11 mouse cellular contexts compared by ENCODE assay signal in genomic region chr11:50252684-50253265, GRCm38 (mm10). TPM values are rescaled to one million over a fixed set of nuclear protein-coding genes. Genes with fewer than 3 reads are reported as not detected.
A peak's percentile ranks its signal among the peaks of the same experiment; 100 is the strongest.
DNase-seq lines count a peak whose midpoint lies in the region; ATAC-seq and TF ChIP-seq lines count a peak whose summit lies in the region.
"Had no signal": no experiment of that assay in that cellular context is flagged by ENCODE, and none has a peak within 500 bp of the region (broad histone marks: within the 10 kb centered on the region; RNA-seq: fewer than 3 reads in every experiment).

No protein-coding gene starts in this region.

- WGBS in heart, embryonic 11.5 days (ENCODE audit: insufficient replicate concordance): 54% methylated on average over 11 of the region's 11 CpGs
- WGBS in limb, embryonic 12.5 days: 47% methylated on average over 11 of the region's 11 CpGs

- H3K4me1 ChIP-seq in heart, embryonic 11.5 days (ENCODE audit: control insufficient read depth, insufficient read depth, low read length): peaks cover 11% of the 10 kb centered on the region
- peaks cover 20% of the 10 kb centered on the region for H3K4me1 ChIP-seq in limb, embryonic 12.5 days (replicated peaks)

- H3K4me2 ChIP-seq in heart, embryonic 11.5 days: no peak overlapping the region
- no peak overlapping the region for H3K4me2 ChIP-seq in limb, embryonic 12.5 days
- H3K4me2 ChIP-seq: liver, embryonic 11.5 days had no signal

- no peaks in the 10 kb centered on the region for H3K9me3 ChIP-seq in heart, embryonic 11.5 days (replicated peaks; ENCODE audit: control insufficient read depth, low read length)
- H3K9me3 ChIP-seq in limb, embryonic 12.5 days: no peaks in the 10 kb centered on the region
- H3K9me3 ChIP-seq: midbrain, embryonic 10.5 days had no signal

- DNase-seq in heart, postnatal 36 days: no peak
- DNase-seq in left cerebral cortex, adult 2 months (ENCODE audit: extremely low spot score in 1 of 2, low spot score in 2 of 2): no peak
- DNase-seq in left cerebral cortex, postnatal 10 days (ENCODE audit: extremely low spot score in 1 of 2, low spot score in 2 of 2): no peak
- DNase-seq in embryo, embryonic 11 days: peak; percentile 30
- DNase-seq in adipocyte (ENCODE audit: low spot score): no peak
- DNase-seq in spleen, adult 18-20 months: no peak
- DNase-seq: gastrocnemius, postnatal 25 days had no signal

- intact Hi-C loops in heart, postnatal 36 days (cut with DNase I): no loop called here
- intact Hi-C loops in left cerebral cortex, adult 2 months (cut with DNase I): no loop called here
- intact Hi-C loops in left cerebral cortex, postnatal 10 days (cut with DNase I): no loop called here

- H3K36me3 ChIP-seq in heart, embryonic 11.5 days (ENCODE audit: control insufficient read depth, insufficient read depth, low read length): peaks cover 5% of the 10 kb centered on the region
- peaks cover 21% of the 10 kb centered on the region for H3K36me3 ChIP-seq in limb, embryonic 12.5 days

- 0 out of 2 replicates have a peak overlapping the region, but pooled peaks have one; percentile 22 for H3K27ac ChIP-seq in heart, embryonic 11.5 days (ENCODE audit: low read depth, low read length)
- peak overlapping the region; percentile 13; the same call in 1 of the 2 replicates for H3K27ac ChIP-seq in left cerebral cortex, adult 2 months
- peak overlapping the region; percentile 62 for H3K27ac ChIP-seq in limb, embryonic 12.5 days

- no peak overlapping the region for H3K4me3 ChIP-seq in heart, embryonic 11.5 days (ENCODE audit: low read depth, low read length)
- H3K4me3 ChIP-seq in left cerebral cortex, adult 2 months: no peak overlapping the region
- no peak overlapping the region for H3K4me3 ChIP-seq in limb, embryonic 12.5 days (replicated peaks)
- H3K4me3 ChIP-seq: midbrain, embryonic 10.5 days had no signal

- H3K27me3 ChIP-seq in heart, embryonic 11.5 days (ENCODE audit: control insufficient read depth, insufficient read depth, low read length): no peaks in the 10 kb centered on the region
- H3K27me3 ChIP-seq in limb, embryonic 12.5 days: no peaks in the 10 kb centered on the region

- no peak for TF ChIP-seq CTCF in left cerebral cortex, adult 2 months (IDR thresholded peaks at IDR 0.05)

- H3K9ac ChIP-seq in heart, embryonic 11.5 days (ENCODE audit: low read depth, low read length): no peak overlapping the region
- peak overlapping the region; percentile 27; the same call in 1 of the 2 replicates for H3K9ac ChIP-seq in limb, embryonic 12.5 days (replicated peaks)

- ATAC-seq in heart, embryonic 11.5 days (replicated peaks; ENCODE audit: insufficient number of reproducible peaks, low FRiP score, low TSS enrichment): no peak
- ATAC-seq in limb, embryonic 12.5 days (ENCODE audit: insufficient number of reproducible peaks, insufficient read depth, low FRiP score, low TSS enrichment, low read depth): peak; percentile 63

RNA-seq across cellular contexts. Expression of gene Ltc4s, which starts 14.4 kb away (rescaled TPM):
- polyA plus RNA-seq in heart, embryonic 11.5 days (2014; fragmentation: Nextera tagmentation; extraction: Ambion mirVana): 0.74 TPM in 1 of 2 replicates, not detected in the other
- total RNA-seq in heart, postnatal 36 days (2021): 1 to 10 TPM; 5.5 to 8.6 TPM
- 1 to 10 TPM; 5.9 to 8.7 TPM for total RNA-seq in left cerebral cortex, adult 2 months (2021)
- total RNA-seq in left cerebral cortex, postnatal 10 days (2021): 10 to 100 TPM; 11.3 to 11.4 TPM
- 0.47 and 1.0 TPM in 2 replicates for polyA plus RNA-seq in limb, embryonic 12.5 days (2016; fragmentation: Nextera tagmentation; extraction: Ambion mirVana)

RNA-seq across cellular contexts. Expression of gene Maml1, which starts 39.3 kb away (rescaled TPM):
- polyA plus RNA-seq in heart, embryonic 11.5 days (2014; fragmentation: Nextera tagmentation; extraction: Ambion mirVana): 5.5 and 5.9 TPM in 2 replicates
- 10 to 100 TPM; 11.5 to 11.8 TPM for total RNA-seq in heart, postnatal 36 days (2021)
- total RNA-seq in left cerebral cortex, adult 2 months (2021): 10 to 100 TPM; 11.1 to 11.5 TPM
- total RNA-seq in left cerebral cortex, postnatal 10 days (2021): 1 to 10 TPM; 8.4 to 8.5 TPM
- 9.0 and 10.4 TPM in 2 replicates for polyA plus RNA-seq in limb, embryonic 12.5 days (2016; fragmentation: Nextera tagmentation; extraction: Ambion mirVana)

RNA-seq across cellular contexts. Expression of gene Mgat4b, which starts 42.1 kb away (rescaled TPM):
- polyA plus RNA-seq in heart, embryonic 11.5 days (2014; fragmentation: Nextera tagmentation; extraction: Ambion mirVana): 14.2 and 14.4 TPM in 2 replicates
- 10 to 100 TPM; 84.5 to 87.8 TPM for total RNA-seq in heart, postnatal 36 days (2021)
- total RNA-seq in left cerebral cortex, adult 2 months (2021): 10 to 100 TPM; 63.1 to 67.0 TPM
- total RNA-seq in left cerebral cortex, postnatal 10 days (2021): 100 to 1,000 TPM; 144 to 146 TPM
- polyA plus RNA-seq in limb, embryonic 12.5 days (2016; fragmentation: Nextera tagmentation; extraction: Ambion mirVana): 31.2 and 35.2 TPM in 2 replicates

RNA-seq across cellular contexts. Expression of gene Sqstm1, which starts 42.1 kb away (rescaled TPM):
- 159 and 197 TPM in 2 replicates for polyA plus RNA-seq in heart, embryonic 11.5 days (2014; fragmentation: Nextera tagmentation; extraction: Ambion mirVana)
- total RNA-seq in heart, postnatal 36 days (2021): 100 to 1,000 TPM; 379 to 464 TPM
- 100 to 1,000 TPM; 474 to 490 TPM for total RNA-seq in left cerebral cortex, adult 2 months (2021)
- total RNA-seq in left cerebral cortex, postnatal 10 days (2021): 100 to 1,000 TPM; 356 to 381 TPM
- polyA plus RNA-seq in limb, embryonic 12.5 days (2016; fragmentation: Nextera tagmentation; extraction: Ambion mirVana): 165 and 167 TPM in 2 replicates
